Mouse (Mus musculus) lung, embryonic 16.5 days (tissue): ENCODE measurements around the gene Kndc1. TPM values are rescaled to one million over a fixed set of nuclear protein-coding genes. Genes with fewer than 3 reads are reported as not detected.

ENCODE experiments used
- ATAC-seq: fragments of 200-750 bp; cut with Nextera tagmentation; 2 replicates; pipeline ENCODE4 v1.8.0; 2017; ENCODE audit warnings: low read depth, mild to moderate bottlenecking, moderate library complexity
- H3K27ac ChIP-seq: fragments of 300-500 bp; sonication (generic); 2 replicates; pipeline ENCODE4 v1.5.1; 2014; ENCODE audit warnings: mild to moderate bottlenecking, control low read depth, low read length
- H3K27me3 ChIP-seq: fragments of 300-500 bp; sonication (generic); 2 replicates; pipeline ENCODE4 v1.6.1; 2014; ENCODE audit warnings: low read depth, low read length, mixed read lengths; ENCODE audit not compliant: control insufficient read depth, insufficient read depth
- H3K36me3 ChIP-seq: fragments of 300-500 bp; sonication (generic); 2 replicates; pipeline ENCODE4 v1.6.1; 2014; ENCODE audit warnings: low read length; ENCODE audit not compliant: control insufficient read depth, insufficient read depth
- H3K4me1 ChIP-seq: fragments of 300-500 bp; sonication (generic); replicated peaks from 2 replicates; pipeline ENCODE4 v1.6.1; 2014; ENCODE audit warnings: low read length, mixed read lengths; ENCODE audit not compliant: control insufficient read depth, insufficient read depth
- H3K4me2 ChIP-seq: fragments of 300-500 bp; sonication (generic); 2 replicates; pipeline ENCODE4 v1.6.1; 2014; ENCODE audit warnings: low read depth, low read length, control low read depth
- H3K4me3 ChIP-seq: fragments of 300-500 bp; sonication (generic); 2 replicates; pipeline ENCODE4 v1.5.1; 2014; ENCODE audit warnings: mild to moderate bottlenecking, low read length, control low read depth
- H3K9ac ChIP-seq: fragments of 300-500 bp; sonication (generic); 2 replicates; pipeline ENCODE4 v1.6.1; 2014; ENCODE audit warnings: low read length, control low read depth
- H3K9me3 ChIP-seq: fragments of 300-500 bp; sonication (generic); 2 replicates; pipeline ENCODE4 v1.6.1; 2016; ENCODE audit warnings: low read length; ENCODE audit not compliant: control insufficient read depth
- WGBS: fragments of 180-500 bp; shearing (Covaris S2); extraction: QIAGEN DNeasy Blood & Tissue Kit; methylation state at CpG from one replicate; pipeline ENCODE4 v1.1.7; 2014; 5-methylcytosine and 5-hydroxymethylcytosine counted together
- polyA plus RNA-seq: library from polyadenylated mRNA; unstranded; fragments of >200 nt; fragmentation: Nextera tagmentation; extraction: Ambion mirVana; gene quantifications from 2 replicates; pipeline ENCODE4 v1.2.1, GENCODE M21; 2015

Kndc1 gene
- polyA plus RNA-seq, 1 experiment from 2014 or later: 1.1 TPM

DNA sequence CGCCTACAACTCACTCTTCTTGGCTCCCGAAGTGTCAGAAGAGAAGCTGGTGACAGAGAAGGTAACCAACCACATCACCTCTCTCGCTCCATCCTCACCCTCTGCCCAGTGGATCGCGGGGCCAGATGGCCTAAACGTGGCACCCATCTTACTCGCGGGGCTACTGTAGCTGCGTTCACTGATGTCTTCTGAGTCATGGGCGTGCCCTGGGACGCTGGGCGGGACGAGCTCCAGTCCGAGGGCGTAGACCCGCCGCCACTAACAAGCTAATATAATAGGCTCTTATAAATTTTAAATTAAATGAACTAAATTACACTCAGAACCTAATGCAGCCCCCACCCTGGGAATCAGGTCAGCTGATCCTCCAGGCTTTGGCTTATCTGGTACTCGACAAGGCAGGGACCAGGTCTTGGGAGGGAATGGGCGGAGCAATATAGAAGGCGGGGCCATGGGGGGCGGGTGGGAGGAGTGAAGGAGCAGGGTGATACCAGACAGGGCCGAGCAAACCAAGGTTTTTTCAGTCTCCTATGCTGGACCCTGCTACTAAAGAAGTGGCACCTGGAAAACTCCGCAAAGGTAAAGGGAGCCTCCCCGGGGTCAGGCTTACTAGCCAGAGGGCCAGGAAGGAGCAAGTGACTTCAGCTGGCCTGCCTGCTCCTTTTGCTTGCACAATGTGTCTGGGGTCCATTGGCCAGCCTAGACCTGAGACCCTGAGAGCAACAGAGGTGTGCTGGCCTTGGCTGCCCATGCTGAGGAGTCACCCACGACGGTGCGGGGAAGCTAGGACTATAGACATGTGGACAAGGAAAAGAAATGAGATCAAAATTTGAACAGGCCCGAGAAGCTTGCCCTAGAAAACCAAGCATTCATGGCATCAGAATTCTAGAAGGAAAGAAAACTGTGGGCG is 19.9 kb downstream of the Kndc1 start:
- peak; percentile 71 for ATAC-seq
- H3K27me3 ChIP-seq: peaks cover 12% of the 10 kb centered on the region
- WGBS: 8% methylated on average over 29 of the region's 29 CpGs

DNA sequence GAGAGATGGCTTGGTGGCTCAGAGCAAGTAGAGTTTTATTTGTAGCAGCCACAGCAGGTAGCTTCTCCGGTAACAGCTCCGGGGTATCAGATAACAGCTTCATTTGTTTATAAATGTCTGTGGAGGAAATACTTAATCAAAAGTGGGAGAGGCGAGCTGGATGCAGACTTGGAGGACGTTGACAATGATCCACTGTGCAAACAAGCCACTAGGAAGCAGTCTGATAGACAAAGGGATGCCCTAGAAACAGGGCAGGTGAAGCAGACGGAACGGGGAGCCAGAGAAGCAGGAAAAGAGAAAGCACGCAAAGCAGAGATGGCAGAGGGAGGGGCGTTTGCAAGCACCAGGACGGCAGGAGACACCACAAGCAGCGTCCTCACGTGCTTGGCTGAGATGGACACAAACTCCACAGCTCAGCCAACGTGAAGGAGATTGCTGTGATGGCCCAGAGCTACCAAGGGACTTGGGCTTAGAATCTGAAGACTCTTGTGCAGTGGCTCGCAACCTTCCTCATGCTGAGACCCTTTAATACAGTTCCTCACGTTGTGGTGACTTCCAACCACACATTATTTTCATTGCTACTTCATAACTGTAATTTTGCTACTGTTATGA is 21.3 kb downstream of the Kndc1 start:
- ATAC-seq: no peak
- Histone ChIP-seq H3K27ac (no peak overlapping the region), H3K27me3 (peaks cover 12% of the 10 kb centered on the region), H3K9ac (no peak overlapping the region), H3K4me3 (no peak overlapping the region), H3K4me2 (no peak overlapping the region; the same call in 1 of the 2 replicates), H3K9me3 (no peaks in the 10 kb centered on the region), H3K36me3 (no peaks in the 10 kb centered on the region), H3K4me1 (peaks cover 3% of the 10 kb centered on the region; the same call in 1 of the 2 replicates)
- 5% methylated on average over 14 of the region's 14 CpGs for WGBS

More for the DNA sequence above, 19.9 kb downstream of the Kndc1 start:
- no peaks in the 10 kb centered on the region for H3K36me3 ChIP-seq
- H3K27ac ChIP-seq: no peak overlapping the region
- peaks cover 3% of the 10 kb centered on the region; the same call in 1 of the 2 replicates for H3K4me1 ChIP-seq
- no peak overlapping the region for H3K9ac ChIP-seq
- no peaks in the 10 kb centered on the region for H3K9me3 ChIP-seq
- peak overlapping the region; percentile 54 for H3K4me2 ChIP-seq
- H3K4me3 ChIP-seq: peak overlapping the region; percentile 39

DNA sequence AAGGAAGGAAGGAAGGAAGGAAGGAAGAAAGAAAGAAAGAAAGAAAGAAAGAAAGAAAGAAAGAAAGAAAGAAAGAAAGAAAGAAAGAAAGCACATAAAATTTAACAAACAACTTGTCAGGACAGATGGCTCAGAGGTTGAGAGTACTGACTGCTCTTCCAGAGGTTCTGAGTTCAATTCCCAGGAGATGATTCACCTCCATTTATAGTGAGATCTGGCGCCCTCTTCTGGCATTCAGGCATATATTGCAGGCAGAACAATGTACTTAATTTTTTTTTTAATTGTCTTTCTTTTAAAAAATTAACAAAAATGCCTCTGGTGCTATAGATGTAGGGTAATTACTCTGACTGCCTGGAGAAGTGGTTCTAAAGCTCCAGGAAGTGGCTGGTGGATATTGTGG is 21.8 kb downstream of the Kndc1 start:
- H3K27ac ChIP-seq: no peak overlapping the region
- ATAC-seq: no peak
- no peaks in the 10 kb centered on the region for H3K9me3 ChIP-seq
- H3K36me3 ChIP-seq: no peaks in the 10 kb centered on the region
- peaks cover 3% of the 10 kb centered on the region; the same call in 1 of the 2 replicates for H3K4me1 ChIP-seq
- peaks cover 12% of the 10 kb centered on the region for H3K27me3 ChIP-seq
- H3K4me3 ChIP-seq: no peak overlapping the region
- no peak overlapping the region for H3K9ac ChIP-seq
- H3K4me2 ChIP-seq: no peak overlapping the region
- 0% methylated on average over 1 of the region's 1 CpGs for WGBS

DNA sequence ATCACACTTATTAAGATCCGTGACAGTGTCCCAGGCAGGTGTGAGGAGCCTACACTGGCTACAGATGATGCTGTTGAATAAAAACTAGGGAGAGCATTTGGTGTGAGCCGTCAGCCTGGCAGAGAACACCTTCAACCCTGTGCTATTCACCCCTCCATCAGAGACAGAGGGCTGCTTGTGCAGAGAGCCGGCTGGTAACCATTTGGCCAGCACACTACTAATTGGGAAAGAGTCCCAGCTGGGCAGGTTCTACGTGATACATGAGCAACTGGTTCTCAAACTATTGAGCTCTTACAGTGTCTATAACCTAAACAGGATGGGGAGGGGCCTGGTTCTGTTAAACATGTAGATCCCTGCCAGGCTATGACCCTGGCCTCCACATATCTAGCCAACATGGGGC is 23.8 kb downstream of the Kndc1 start:
- H3K4me3 ChIP-seq: no peak overlapping the region
- peaks cover 3% of the 10 kb centered on the region; the same call in 1 of the 2 replicates for H3K4me1 ChIP-seq
- 70% methylated on average over 4 of the region's 4 CpGs for WGBS
- no peak overlapping the region for H3K4me2 ChIP-seq
- ATAC-seq: no peak
- no peak overlapping the region for H3K27ac ChIP-seq
- no peaks in the 10 kb centered on the region for H3K36me3 ChIP-seq
- peaks cover 6% of the 10 kb centered on the region; the same call in 1 of the 2 replicates for H3K27me3 ChIP-seq
- H3K9ac ChIP-seq: no peak overlapping the region
- no peaks in the 10 kb centered on the region for H3K9me3 ChIP-seq

DNA sequence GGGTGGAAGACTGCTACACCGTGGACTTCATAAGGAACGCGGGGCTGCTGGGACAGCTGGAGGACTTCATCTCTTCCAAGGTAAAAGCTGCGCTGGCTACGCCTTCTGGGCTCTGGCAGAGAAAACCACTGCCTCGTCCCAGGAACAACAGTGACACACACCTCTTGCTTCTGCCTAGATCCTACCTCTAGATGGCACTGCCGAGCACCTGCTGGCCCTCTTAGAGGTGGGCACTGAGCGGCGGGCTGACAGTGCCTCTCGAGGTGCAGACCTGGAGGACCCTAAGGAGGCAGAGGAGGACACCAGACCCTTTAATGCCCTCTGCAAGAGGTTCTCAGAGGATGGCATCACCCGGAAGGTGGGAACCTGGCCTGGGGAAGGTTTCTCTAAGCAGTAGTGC is 36.2 kb downstream of the Kndc1 start:
- Histone ChIP-seq H3K4me1 (no peaks in the 10 kb centered on the region), H3K36me3 (no peaks in the 10 kb centered on the region), H3K27me3 (no peaks in the 10 kb centered on the region), H3K4me3 (no peak overlapping the region), H3K9me3 (no peaks in the 10 kb centered on the region), H3K9ac (no peak overlapping the region), H3K4me2 (no peak overlapping the region), H3K27ac (no peak overlapping the region)
- 13% methylated on average over 11 of the region's 11 CpGs for WGBS
- ATAC-seq: peak; percentile 41; the same call in 1 of the 2 replicates

DNA sequence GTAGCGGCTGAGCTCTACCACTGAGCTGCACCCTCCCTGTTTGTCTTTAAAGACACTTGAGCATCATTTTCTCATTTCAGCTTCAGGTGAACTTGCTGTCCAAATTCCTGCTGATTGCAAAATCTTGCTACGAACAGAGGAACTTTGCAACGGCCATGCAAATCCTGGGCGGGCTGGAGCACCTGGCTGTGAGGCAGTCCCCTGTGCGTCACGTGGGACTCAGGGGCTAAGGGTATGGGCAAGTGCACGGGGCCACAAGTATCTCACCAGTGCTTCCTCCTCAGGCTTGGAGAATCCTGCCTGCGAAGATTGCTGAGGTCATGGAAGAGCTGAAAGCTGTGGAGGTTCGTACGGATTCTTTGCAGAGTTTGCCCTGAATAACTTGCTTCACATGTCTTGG is 42.2 kb downstream of the Kndc1 start:
- H3K4me2 ChIP-seq: no peak overlapping the region
- H3K27me3 ChIP-seq: peaks cover 4% of the 10 kb centered on the region
- H3K4me3 ChIP-seq: no peak overlapping the region
- H3K27ac ChIP-seq: no peak overlapping the region
- WGBS: 70% methylated on average over 10 of the region's 10 CpGs
- H3K9ac ChIP-seq: no peak overlapping the region
- no peak for ATAC-seq
- no peaks in the 10 kb centered on the region for H3K4me1 ChIP-seq
- no peaks in the 10 kb centered on the region for H3K9me3 ChIP-seq
- no peaks in the 10 kb centered on the region for H3K36me3 ChIP-seq

DNA sequence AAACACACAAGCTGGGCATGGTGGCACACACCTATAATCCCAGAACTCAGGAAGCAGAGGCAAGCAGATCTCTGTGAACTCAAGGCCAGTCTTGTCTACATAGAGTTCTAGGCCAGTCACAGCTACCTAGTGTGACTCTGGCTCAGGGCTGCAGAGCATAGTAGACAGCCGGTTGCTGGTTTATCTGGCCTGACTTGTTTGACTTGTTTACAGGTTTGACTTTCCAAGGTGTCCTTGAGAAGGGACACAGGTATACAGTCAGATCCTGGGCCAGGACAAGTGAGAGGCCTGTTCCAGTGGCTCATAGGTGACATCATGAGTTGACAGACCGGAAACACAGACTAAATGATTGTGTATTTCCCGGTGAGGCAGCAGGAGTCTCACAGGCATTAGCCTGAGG is 42.6 kb downstream of the Kndc1 start:
- H3K27ac ChIP-seq: no peak overlapping the region
- no peaks in the 10 kb centered on the region for H3K9me3 ChIP-seq
- no peak overlapping the region for H3K9ac ChIP-seq
- peaks cover 9% of the 10 kb centered on the region for H3K27me3 ChIP-seq
- H3K4me2 ChIP-seq: no peak overlapping the region
- 52% methylated on average over 3 of the region's 3 CpGs for WGBS
- H3K36me3 ChIP-seq: no peaks in the 10 kb centered on the region
- H3K4me1 ChIP-seq: no peaks in the 10 kb centered on the region
- no peak overlapping the region for H3K4me3 ChIP-seq
- ATAC-seq: no peak

DNA sequence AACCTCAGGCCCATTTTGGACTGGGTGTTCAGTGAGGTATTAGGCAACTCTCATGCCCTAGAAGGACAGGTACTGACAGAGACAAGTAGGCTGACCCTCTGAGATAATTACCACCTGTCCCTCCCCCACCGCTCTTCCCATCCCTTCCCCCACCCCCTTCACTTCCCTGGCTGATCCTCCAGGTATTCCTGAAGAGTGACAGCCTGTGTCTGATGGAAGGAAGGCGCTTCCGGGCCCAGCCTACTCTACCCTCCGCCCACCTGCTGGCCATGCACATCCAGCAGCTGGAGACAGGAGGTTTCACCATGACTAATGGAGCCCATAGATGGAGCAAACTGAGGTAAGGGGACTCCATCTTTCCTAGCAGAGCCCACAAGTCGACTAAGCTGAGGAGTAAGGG is 43.3 kb downstream of the Kndc1 start:
- no peaks in the 10 kb centered on the region for H3K36me3 ChIP-seq
- no peak overlapping the region for H3K4me3 ChIP-seq
- H3K4me2 ChIP-seq: no peak overlapping the region
- no peak for ATAC-seq
- no peak overlapping the region for H3K27ac ChIP-seq
- H3K9me3 ChIP-seq: no peaks in the 10 kb centered on the region
- H3K9ac ChIP-seq: no peak overlapping the region
- peaks cover 15% of the 10 kb centered on the region for H3K27me3 ChIP-seq
- no peaks in the 10 kb centered on the region for H3K4me1 ChIP-seq
- WGBS: 52% methylated on average over 5 of the region's 5 CpGs

DNA sequence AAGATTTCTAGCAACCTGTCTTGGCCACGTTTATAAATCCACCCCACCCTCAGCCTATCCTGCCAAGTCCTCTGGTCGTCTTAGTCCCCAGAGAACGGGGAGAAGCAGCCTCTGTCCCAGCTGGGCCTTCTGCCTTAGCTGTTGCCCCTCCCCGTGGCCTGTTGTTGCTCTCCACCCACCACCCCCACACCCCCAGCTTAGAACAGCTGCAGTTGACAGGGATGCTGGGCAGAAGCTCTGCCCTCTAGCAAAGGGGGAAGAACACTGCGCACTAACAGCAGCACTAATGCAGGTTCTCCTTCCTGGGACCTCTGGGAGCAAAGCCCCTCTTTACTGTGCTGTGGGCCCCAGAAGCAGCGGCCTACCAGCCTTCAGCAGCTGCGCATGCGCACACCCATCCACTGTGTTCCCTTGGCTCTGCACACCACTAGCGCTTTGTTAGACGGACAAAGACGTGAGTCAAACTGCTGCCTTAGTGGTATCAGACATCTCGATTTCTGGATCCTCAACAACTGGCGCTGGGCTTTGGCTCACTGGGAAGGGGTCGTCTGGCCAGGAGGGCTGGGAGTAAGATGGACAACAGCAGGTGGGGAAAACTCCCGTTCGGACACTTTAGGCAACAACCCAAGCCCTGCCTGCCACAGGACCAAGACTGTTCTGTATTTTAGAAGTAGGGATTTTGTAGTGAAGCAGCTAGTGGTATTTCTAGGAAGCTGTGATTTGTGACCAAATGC is 46.1 kb downstream of the Kndc1 start:
- no peaks in the 10 kb centered on the region for H3K9me3 ChIP-seq

More for the DNA sequence above, 46.1 kb downstream of the Kndc1 start:
- Histone ChIP-seq H3K27me3 (peaks cover 43% of the 10 kb centered on the region), H3K4me3 (no peak overlapping the region), H3K36me3 (no peaks in the 10 kb centered on the region), H3K9ac (no peak overlapping the region), H3K4me1 (peaks cover 2% of the 10 kb centered on the region; the same call in 1 of the 2 replicates), H3K4me2 (no peak overlapping the region), H3K27ac (no peak overlapping the region)
- no peak for ATAC-seq
- WGBS: 65% methylated on average over 16 of the region's 16 CpGs
